Mouse (Mus musculus): ENCODE results near the gene Mipol1. TPM values are rescaled to one million over a fixed set of nuclear protein-coding genes. Genes with fewer than 3 reads are reported as not detected.
A peak's percentile ranks its signal among the peaks of the same experiment; 100 is the strongest.

Gene Mipol1
- polyA plus RNA-seq, 1 experiment from 2014 or later: 9.4 TPM

DNA sequence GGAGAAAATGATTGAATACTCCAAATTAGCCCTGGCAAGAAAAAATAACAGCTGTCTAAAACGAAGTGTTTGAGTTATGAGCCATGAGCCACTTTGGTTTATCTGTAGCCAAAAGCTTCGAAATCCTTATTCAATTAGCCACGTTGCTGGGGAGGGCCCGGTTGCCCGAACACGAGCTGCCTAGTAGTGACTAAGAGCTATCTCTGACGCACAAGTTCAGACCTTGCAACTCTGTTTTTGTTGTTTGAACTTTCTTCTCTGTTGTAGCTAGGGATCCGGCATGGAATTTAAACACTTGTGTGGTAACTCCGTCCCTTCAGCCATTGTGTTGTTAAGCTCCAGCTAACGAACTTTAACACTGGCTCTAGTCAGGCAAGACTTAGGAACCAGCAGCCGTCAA is 278.7 kb downstream of the Mipol1 start:
- Histone ChIP-seq H3K4me2 (no peak overlapping the region), H3K4me3 (replicated peaks) (no peak overlapping the region), H3K27me3 (peaks cover 4% of the 10 kb centered on the region; the same call in 1 of the 2 replicates), H3K4me1 (peaks cover 3% of the 10 kb centered on the region; the same call in 1 of the 2 replicates), H3K36me3 (replicated peaks) (no peaks in the 10 kb centered on the region), H3K9me3 (no peaks in the 10 kb centered on the region), H3K9ac (no peak overlapping the region), H3K27ac (no peak overlapping the region)
- WGBS: 23% methylated on average over 11 of the region's 11 CpGs
- ATAC-seq (ENCODE audit: low FRiP score): no peak

DNA sequence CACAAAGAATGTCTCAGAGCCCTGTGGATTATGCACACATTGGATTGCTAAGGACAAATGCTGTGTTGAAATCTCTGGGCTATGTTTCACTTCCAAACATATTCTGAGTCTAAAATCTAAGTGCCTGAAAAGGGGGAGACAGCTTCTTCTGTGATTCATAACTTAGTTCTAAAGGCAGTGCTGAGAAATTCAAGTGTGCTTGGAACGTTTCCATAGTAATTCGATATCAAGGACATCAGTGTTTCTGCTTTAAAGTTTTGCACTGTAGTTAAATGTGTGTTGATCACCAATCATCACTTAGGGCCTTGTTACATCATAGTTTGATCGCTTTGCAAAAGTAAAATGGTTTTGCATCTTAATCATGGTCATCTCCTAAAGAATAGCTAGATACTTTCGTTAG is 279.5 kb downstream of the Mipol1 start:
- H3K27me3 ChIP-seq: peaks cover 4% of the 10 kb centered on the region; the same call in 1 of the 2 replicates
- H3K4me2 ChIP-seq: no peak overlapping the region
- H3K4me1 ChIP-seq: peaks cover 3% of the 10 kb centered on the region; the same call in 1 of the 2 replicates
- no peaks in the 10 kb centered on the region for H3K9me3 ChIP-seq
- H3K9ac ChIP-seq: no peak overlapping the region
- WGBS: 76% methylated on average over 4 of the region's 4 CpGs
- no peaks in the 10 kb centered on the region for H3K36me3 ChIP-seq (replicated peaks)
- no peak overlapping the region for H3K4me3 ChIP-seq (replicated peaks)
- ATAC-seq (ENCODE audit: low FRiP score): no peak
- no peak overlapping the region for H3K27ac ChIP-seq

DNA sequence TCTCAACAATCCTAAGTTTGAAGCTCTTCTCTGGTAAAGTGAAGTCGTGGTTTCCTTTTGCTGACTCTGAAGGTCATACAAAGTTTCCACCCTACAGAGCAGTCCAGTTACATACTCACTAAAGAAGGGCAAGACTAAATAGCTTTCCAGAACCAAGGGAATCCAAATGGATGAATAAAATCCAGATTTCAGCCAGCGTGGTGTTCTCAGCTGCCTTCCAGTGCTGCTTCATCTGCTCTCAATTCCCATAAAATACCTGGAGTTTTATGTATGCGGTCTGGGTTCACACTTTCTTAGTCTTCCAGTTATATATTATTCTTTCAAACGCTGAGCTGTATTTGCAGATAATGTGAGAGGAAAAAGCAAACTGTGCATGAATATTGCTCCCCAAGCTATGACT is 280.9 kb downstream of the Mipol1 start:
- Histone ChIP-seq H3K4me2 (no peak overlapping the region), H3K9me3 (no peaks in the 10 kb centered on the region), H3K27me3 (peaks cover 4% of the 10 kb centered on the region; the same call in 1 of the 2 replicates), H3K4me3 (replicated peaks) (no peak overlapping the region), H3K4me1 (peaks cover 3% of the 10 kb centered on the region; the same call in 1 of the 2 replicates), H3K27ac (no peak overlapping the region), H3K36me3 (replicated peaks) (no peaks in the 10 kb centered on the region), H3K9ac (no peak overlapping the region)
- WGBS: 90% methylated on average over 4 of the region's 4 CpGs
- no peak for ATAC-seq (ENCODE audit: low FRiP score)

DNA sequence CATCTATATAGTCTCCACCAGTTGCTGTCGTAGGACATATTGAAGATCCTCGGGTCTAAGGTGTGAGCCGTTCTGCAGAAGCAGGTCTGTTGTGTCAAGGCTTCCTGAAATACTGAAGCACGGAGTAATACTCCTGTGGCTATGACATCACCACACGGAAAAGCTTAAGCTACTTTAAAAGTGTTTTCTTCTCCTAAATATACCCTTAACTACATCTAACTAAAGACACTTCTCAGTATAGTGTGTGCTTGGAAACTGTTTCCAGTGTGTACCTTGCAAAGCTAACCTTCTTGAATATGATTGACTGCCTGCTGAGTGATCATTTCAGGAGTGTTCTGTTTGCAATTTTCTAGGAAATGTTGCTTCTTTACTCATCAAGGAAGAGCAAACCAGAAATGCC is 281.3 kb downstream of the Mipol1 start:
- no peak for ATAC-seq (ENCODE audit: low FRiP score)
- Histone ChIP-seq H3K4me2 (no peak overlapping the region), H3K9me3 (no peaks in the 10 kb centered on the region), H3K36me3 (replicated peaks) (no peaks in the 10 kb centered on the region), H3K9ac (no peak overlapping the region), H3K4me1 (peaks cover 3% of the 10 kb centered on the region; the same call in 1 of the 2 replicates), H3K4me3 (replicated peaks) (no peak overlapping the region), H3K27ac (no peak overlapping the region), H3K27me3 (peaks cover 4% of the 10 kb centered on the region; the same call in 1 of the 2 replicates)
- 88% methylated on average over 5 of the region's 5 CpGs for WGBS

DNA sequence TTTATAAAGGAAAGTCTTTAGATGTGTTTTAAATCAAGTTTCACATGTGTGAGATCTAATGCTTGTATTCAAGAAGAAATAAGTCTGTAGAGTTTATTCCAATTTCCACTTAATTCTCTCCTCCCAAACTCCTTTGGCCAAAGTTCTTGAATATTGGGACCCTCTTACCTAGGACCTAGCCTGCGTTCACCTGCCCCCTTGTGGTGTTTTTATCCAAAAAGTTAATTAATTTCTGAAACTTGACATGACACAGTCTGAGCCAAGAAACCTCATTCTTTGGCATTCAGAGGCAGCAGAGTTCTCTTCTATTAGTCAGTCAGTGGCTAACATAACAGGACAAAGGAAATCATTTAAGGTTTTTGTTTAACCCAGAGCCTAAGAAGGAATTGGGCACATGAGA is 284.3 kb downstream of the Mipol1 start:
- Histone ChIP-seq H3K9me3 (no peaks in the 10 kb centered on the region), H3K36me3 (replicated peaks) (no peaks in the 10 kb centered on the region), H3K27ac (no peak overlapping the region), H3K9ac (no peak overlapping the region), H3K4me2 (no peak overlapping the region), H3K27me3 (no peaks in the 10 kb centered on the region), H3K4me1 (no peaks in the 10 kb centered on the region), H3K4me3 (replicated peaks) (no peak overlapping the region)
- no peak for ATAC-seq (ENCODE audit: low FRiP score)
- WGBS: 39% methylated on average over 1 of the region's 1 CpGs

DNA sequence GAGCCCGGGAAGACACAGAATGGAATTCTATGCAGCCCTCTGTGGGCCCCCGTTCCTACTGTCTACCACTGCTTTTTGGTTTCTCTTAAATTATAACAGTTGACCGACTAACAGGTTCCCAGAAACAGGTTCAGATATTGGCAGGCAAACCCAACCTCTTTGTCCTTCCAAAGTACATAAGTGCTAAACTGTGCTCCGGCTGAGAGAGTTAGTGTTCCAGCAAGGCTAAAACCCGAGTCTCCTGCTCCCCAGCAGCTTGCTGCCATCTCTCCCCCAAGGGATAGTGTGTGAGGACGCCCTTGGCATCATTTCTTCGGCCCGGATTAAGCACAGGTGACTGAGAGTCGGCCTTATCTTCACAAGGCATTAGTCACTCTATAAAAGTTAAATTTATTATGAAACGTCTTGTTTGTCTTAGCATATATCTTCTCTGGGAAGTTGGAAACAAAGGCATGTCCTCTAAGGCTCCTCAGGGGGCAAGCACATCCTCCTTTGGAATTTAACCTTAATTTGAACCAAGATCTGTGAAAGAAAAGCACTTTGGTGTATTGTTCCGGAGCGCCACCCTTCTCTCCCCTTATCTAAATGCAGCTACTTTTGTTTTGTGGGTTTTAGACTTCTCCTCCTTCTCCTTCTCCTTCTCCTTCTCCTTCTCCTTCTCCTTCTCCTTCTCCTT is 285.6 kb downstream of the Mipol1 start:
- Histone ChIP-seq H3K27me3 (no peaks in the 10 kb centered on the region), H3K9ac (no peak overlapping the region), H3K9me3 (no peaks in the 10 kb centered on the region), H3K4me1 (no peaks in the 10 kb centered on the region), H3K27ac (no peak overlapping the region), H3K4me3 (replicated peaks) (no peak overlapping the region), H3K36me3 (replicated peaks) (no peaks in the 10 kb centered on the region), H3K4me2 (no peak overlapping the region)
- ATAC-seq (ENCODE audit: low FRiP score): no peak
- WGBS: 44% methylated on average over 12 of the region's 12 CpGs

DNA sequence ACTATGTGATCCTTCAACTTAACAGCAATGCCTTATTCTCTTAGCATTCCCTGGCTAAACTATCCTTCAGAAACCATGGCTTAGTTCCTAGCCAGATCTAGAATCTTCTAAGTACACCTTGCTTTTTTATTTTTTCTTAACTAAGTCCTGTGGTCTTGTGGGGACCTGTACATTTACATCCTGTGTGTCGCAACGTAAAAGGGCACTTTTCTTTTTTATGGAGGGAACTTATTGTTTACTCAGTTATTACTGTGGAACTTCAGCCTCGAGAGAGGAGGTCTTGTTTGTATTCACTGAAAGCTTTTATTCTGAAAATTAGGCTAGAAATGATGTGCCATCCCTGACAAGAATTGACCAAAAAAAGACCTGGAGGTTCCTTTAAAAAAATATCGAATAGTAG is 298.1 kb downstream of the Mipol1 start:
- H3K9me3 ChIP-seq: no peaks in the 10 kb centered on the region
- no peak for ATAC-seq (ENCODE audit: low FRiP score)
- H3K27me3 ChIP-seq: peaks cover 40% of the 10 kb centered on the region
- no peak overlapping the region for H3K27ac ChIP-seq
- H3K9ac ChIP-seq: no peak overlapping the region
- WGBS: 85% methylated on average over 4 of the region's 4 CpGs
- no peaks in the 10 kb centered on the region for H3K36me3 ChIP-seq (replicated peaks)
- peaks cover 9% of the 10 kb centered on the region for H3K4me1 ChIP-seq
- H3K4me2 ChIP-seq: no peak overlapping the region
- H3K4me3 ChIP-seq (replicated peaks): no peak overlapping the region

DNA sequence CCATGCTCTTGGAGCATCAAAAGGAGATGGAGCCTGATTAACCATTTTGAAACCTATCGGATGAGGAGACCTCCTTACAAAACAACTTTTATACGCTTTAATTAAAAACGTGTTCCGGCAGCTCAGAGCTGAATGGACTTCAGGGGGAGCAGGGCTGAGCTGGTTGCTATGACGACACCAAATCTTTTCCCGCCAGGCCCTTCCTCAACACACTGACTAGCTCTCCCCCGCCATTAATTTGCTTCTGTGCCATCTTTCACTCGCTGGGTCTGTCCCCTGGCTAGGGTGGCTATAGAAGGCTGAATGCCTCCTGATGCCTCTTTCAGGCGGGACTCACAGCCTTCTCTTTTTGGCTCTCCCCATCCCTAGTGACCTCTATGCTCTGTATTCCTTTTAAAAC is 300.2 kb downstream of the Mipol1 start:
- Histone ChIP-seq H3K36me3 (replicated peaks) (no peaks in the 10 kb centered on the region), H3K27ac (no peak overlapping the region), H3K9me3 (no peaks in the 10 kb centered on the region), H3K4me2 (peak overlapping the region; percentile 19), H3K4me1 (peaks cover 19% of the 10 kb centered on the region), H3K4me3 (replicated peaks) (no peak overlapping the region), H3K9ac (no peak overlapping the region), H3K27me3 (peaks cover 60% of the 10 kb centered on the region)
- ATAC-seq (ENCODE audit: low FRiP score): peak; percentile 71
- 2% methylated on average over 9 of the region's 9 CpGs for WGBS

DNA sequence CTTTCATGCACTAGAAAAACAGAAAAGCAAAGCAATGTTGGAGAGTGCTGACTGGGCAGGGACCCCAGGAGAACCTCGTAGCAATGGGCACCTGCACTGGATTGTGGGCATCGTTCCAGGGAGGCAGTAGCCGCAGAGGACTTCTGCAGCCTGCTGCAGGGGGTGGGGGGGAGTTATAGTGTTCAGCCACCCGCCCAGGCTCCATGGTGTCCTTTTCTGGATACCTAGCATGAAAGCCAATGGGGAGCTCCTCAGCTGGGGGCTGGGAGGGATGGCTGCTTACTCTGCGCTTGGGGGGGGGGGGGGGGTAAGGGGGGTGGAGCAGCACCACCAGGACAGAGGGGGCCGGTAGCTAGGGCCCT is 304.3 kb downstream of the Mipol1 start:
- peaks cover 73% of the 10 kb centered on the region for H3K27me3 ChIP-seq
- H3K36me3 ChIP-seq (replicated peaks): no peaks in the 10 kb centered on the region
- H3K4me3 ChIP-seq (replicated peaks): peak overlapping the region; percentile 26
- peak overlapping the region; percentile 21; the same call in 1 of the 2 replicates for H3K9ac ChIP-seq
- no peaks in the 10 kb centered on the region for H3K9me3 ChIP-seq
- H3K4me2 ChIP-seq: peak overlapping the region; percentile 45
- H3K4me1 ChIP-seq: peaks cover 41% of the 10 kb centered on the region
- 0% methylated on average over 4 of the region's 6 CpGs for WGBS
- no peak; the same call in 1 of the 2 replicates for ATAC-seq (ENCODE audit: low FRiP score)
- H3K27ac ChIP-seq: no peak overlapping the region

DNA sequence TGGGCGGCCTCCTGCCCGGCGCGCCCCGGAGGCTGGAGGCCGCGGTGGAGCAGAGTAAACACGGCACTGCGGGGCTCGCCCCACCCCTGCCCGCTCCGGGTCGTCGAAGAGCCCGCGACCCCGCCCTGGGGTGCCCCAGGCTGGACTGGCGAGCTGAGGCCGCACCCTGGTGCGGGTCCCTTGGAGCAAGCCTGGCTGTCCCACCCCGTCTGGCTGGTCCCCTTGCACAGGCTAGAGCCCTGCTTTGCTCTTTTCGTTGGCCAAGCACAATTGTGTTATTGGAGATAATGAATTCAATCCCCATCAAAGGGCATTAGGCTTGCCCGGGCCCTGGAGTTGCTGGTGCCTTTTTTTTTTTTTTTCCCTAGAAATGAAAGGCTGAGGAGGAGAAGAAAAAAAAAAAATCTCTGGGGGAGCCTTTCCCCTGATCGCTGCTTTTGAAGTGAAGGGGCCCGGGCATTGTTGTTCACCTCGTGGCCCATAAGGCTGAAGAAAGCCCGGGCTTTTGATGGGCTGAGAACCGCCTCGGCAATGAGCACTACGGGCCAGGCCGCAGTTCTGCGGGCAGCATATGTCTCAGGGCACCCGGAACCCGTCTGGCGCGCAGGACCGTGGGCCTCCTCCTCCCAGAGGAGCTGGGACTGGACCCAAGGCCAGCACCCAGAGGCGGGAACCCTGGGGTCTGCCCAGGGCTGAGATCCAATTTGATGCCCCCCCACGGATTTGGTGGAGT is 304.8 kb downstream of the Mipol1 start:
- Histone ChIP-seq H3K27ac (no peak overlapping the region), H3K9me3 (no peaks in the 10 kb centered on the region), H3K9ac (peak overlapping the region; percentile 21; the same call in 1 of the 2 replicates), H3K4me1 (peaks cover 43% of the 10 kb centered on the region), H3K4me2 (peak overlapping the region; percentile 45), H3K36me3 (replicated peaks) (no peaks in the 10 kb centered on the region), H3K4me3 (replicated peaks) (peak overlapping the region; percentile 26), H3K27me3 (peaks cover 78% of the 10 kb centered on the region)
- under 1% methylated on average over 30 of the region's 39 CpGs for WGBS
- ATAC-seq (ENCODE audit: low FRiP score): peak; percentile 72

DNA sequence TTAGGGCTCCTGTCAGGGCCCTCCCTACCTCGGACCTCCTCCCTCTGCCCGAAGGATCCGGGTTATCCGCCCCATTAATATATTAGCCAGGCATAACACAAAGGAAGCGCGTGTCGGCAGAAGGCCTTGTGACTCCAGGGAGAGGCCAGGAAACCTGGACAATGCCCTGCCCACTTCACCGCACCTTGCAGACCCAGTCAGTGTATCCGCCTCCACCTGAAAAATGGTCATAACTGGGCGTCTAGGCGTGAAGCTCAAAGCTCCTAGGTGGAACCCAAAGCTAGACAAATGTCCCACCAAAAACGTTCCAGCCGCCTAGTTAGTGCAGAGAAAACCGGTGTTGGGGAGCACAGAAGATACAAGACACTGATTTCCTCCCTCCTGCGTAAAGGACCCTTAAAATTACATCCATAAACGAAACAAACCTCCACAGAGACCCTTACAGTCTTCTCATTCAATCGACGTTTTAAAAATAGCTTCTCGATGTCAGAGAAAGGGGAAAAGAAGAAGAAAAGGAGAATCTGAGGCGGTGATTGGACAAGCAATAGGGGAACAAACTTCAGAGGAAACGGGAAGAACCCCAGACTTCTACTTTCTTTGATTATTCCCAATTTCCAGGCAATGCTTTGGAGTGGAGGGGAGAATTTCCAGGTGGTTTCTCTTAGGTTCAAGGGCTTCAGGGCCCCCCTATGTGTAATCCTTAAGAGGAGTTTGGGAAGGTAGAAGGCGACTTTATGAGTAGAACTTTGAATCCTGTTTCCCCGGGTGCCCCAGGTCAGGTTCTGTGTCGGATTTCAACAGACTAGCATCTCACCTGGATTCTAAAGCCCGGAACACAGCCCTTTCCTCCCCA is 306.1 kb downstream of the Mipol1 start:
- no peaks in the 10 kb centered on the region for H3K9me3 ChIP-seq
- WGBS: 1% methylated on average over 25 of the region's 25 CpGs
- H3K36me3 ChIP-seq (replicated peaks): no peaks in the 10 kb centered on the region
- no peak for ATAC-seq (ENCODE audit: low FRiP score)
- peaks cover 83% of the 10 kb centered on the region for H3K27me3 ChIP-seq
- no peak overlapping the region for H3K4me3 ChIP-seq (replicated peaks)
- no peak overlapping the region for H3K9ac ChIP-seq
- no peak overlapping the region for H3K4me2 ChIP-seq
- peaks cover 35% of the 10 kb centered on the region for H3K4me1 ChIP-seq
- no peak overlapping the region for H3K27ac ChIP-seq

Measured in forebrain, embryonic 12.5 days (tissue).